Comparison of ENCODE assay signal across 9 mouse cellular contexts in genomic region chr8:83577384-83577791, GRCm38 (mm10). TPM values are rescaled to one million over a fixed set of nuclear protein-coding genes. Genes with fewer than 3 reads are reported as not detected.
DNase-seq lines count a peak whose midpoint lies in the region; ATAC-seq and TF ChIP-seq lines count a peak whose summit lies in the region.
"Had no signal": no experiment of that assay in that cellular context is flagged by ENCODE, and none has a peak within 500 bp of the region (broad histone marks: within the 10 kb centered on the region; RNA-seq: fewer than 3 reads in every experiment).

No protein-coding gene starts in this region.

- no peak overlapping the region for H3K4me2 ChIP-seq in embryonic facial prominence, embryonic 15.5 days (replicated peaks)
- H3K4me2 ChIP-seq in hindbrain, embryonic 16.5 days (ENCODE audit: low read length): no peak overlapping the region
- H3K4me2 ChIP-seq in myocyte (ENCODE audit: low read depth): peak overlapping the region; percentile 6

- H3ac ChIP-seq in myocyte (ENCODE audit: control insufficient read depth, insufficient read length): no peak overlapping the region

- WGBS in embryonic facial prominence, embryonic 15.5 days: 60% methylated on average over 9 of the region's 9 CpGs
- WGBS in hindbrain, embryonic 16.5 days: 56% methylated on average over 9 of the region's 9 CpGs

- H3K9me3 ChIP-seq in embryonic facial prominence, embryonic 15.5 days (replicated peaks): no peaks in the 10 kb centered on the region
- H3K9me3 ChIP-seq in hindbrain, embryonic 16.5 days (ENCODE audit: control insufficient read depth, low read length): no peaks in the 10 kb centered on the region

- DNase-seq in heart, adult 11 months: peak; percentile 98
- DNase-seq in heart, adult 8-10 months (ENCODE audit: low spot score): no peak
- peak; percentile 12 for DNase-seq in right cerebral cortex, postnatal 14 days
- no peak for DNase-seq in right cerebral cortex, postnatal 25 days
- no peak for DNase-seq in gastrocnemius, adult 8-10 months (ENCODE audit: low spot score in 2 of 2)

- no peaks in the 10 kb centered on the region for H3K27me3 ChIP-seq in embryonic facial prominence, embryonic 15.5 days
- no peaks in the 10 kb centered on the region for H3K27me3 ChIP-seq in hindbrain, embryonic 16.5 days (replicated peaks; ENCODE audit: control insufficient read depth, insufficient read depth, low read length)
- no peaks in the 10 kb centered on the region for H3K27me3 ChIP-seq in myocyte (ENCODE audit: control insufficient read depth, insufficient read depth, insufficient read length)

- H3K36me3 ChIP-seq in embryonic facial prominence, embryonic 15.5 days: peaks cover 9% of the 10 kb centered on the region
- peaks cover 7% of the 10 kb centered on the region for H3K36me3 ChIP-seq in hindbrain, embryonic 16.5 days (ENCODE audit: control insufficient read depth, insufficient read depth, low read length)
- H3K36me3 ChIP-seq in myocyte (ENCODE audit: control insufficient read depth, insufficient read depth): peaks cover 2% of the 10 kb centered on the region

- no peak overlapping the region for H3K9ac ChIP-seq in embryonic facial prominence, embryonic 15.5 days
- no peak overlapping the region; the same call in 1 of the 2 replicates for H3K9ac ChIP-seq in hindbrain, embryonic 16.5 days (ENCODE audit: low read depth, low read length)

- peaks cover 43% of the 10 kb centered on the region for H3K79me2 ChIP-seq in myocyte (ENCODE audit: control insufficient read depth, insufficient read depth)

- ATAC-seq in embryonic facial prominence, embryonic 15.5 days (ENCODE audit: insufficient number of reproducible peaks, low FRiP score, low TSS enrichment, low read depth): no peak
- ATAC-seq in hindbrain, embryonic 16.5 days: peak; percentile 19; the same call in 1 of the 2 replicates

- TF ChIP-seq POLR2A in myocyte (IDR thresholded peaks at IDR 0.05; ENCODE audit: insufficient read length, low read depth): no peak

- H3K4me3 ChIP-seq in embryonic facial prominence, embryonic 15.5 days (replicated peaks): no peak overlapping the region
- H3K4me3 ChIP-seq in hindbrain, embryonic 16.5 days (ENCODE audit: low read length): no peak overlapping the region
- H3K4me3 ChIP-seq in myocyte: no peak overlapping the region

- peaks cover 66% of the 10 kb centered on the region for H3K4me1 ChIP-seq in embryonic facial prominence, embryonic 15.5 days
- peaks cover 42% of the 10 kb centered on the region for H3K4me1 ChIP-seq in hindbrain, embryonic 16.5 days (ENCODE audit: control insufficient read depth, insufficient read depth, low read depth, low read length)

- H3K27ac ChIP-seq in embryonic facial prominence, embryonic 15.5 days (replicated peaks): 0 out of 2 replicates have a peak overlapping the region, but pooled peaks have one; percentile 4
- H3K27ac ChIP-seq in hindbrain, embryonic 16.5 days (ENCODE audit: low read depth, low read length): peak overlapping the region; percentile 23; the same call in 1 of the 2 replicates

TF ChIP-seq in myocyte, 11 proteins besides CTCF, POLR2A, EP300 and RAD21:
- TF ChIP-seq CEBPB (IDR thresholded peaks at IDR 0.05; ENCODE audit: insufficient read depth, poor library complexity, severe bottlenecking): no peak
- TF ChIP-seq USF1 (IDR thresholded peaks at IDR 0.05; ENCODE audit: low read depth): no peak
- no peak for TF ChIP-seq POLR2AphosphoS2 (IDR thresholded peaks at IDR 0.05; ENCODE audit: insufficient read length, low read depth)
- TF ChIP-seq REST (IDR thresholded peaks at IDR 0.05; ENCODE audit: insufficient read depth, insufficient read length): no peak
- no peak for TF ChIP-seq TCF12 (IDR thresholded peaks at IDR 0.05; ENCODE audit: insufficient read depth, poor library complexity, severe bottlenecking)
- TF ChIP-seq SRF (IDR thresholded peaks at IDR 0.05; ENCODE audit: control insufficient read depth, insufficient read length, low read depth): no peak
- no peak for TF ChIP-seq MYOG (IDR thresholded peaks at IDR 0.05; ENCODE audit: control insufficient read depth in 1 of 3, insufficient read depth in 1 of 3, insufficient read length in 2 of 3, low read depth in 2 of 3)
- TF ChIP-seq TCF3 (IDR thresholded peaks at IDR 0.05; ENCODE audit: insufficient read length, low read depth): no peak
- no peak for TF ChIP-seq MYOD1 (IDR thresholded peaks at IDR 0.05; ENCODE audit: control insufficient read depth in 1 of 3, insufficient read length in 2 of 3, low read depth in 2 of 3)
- no peak for TF ChIP-seq MAX (IDR thresholded peaks at IDR 0.05; ENCODE audit: low read depth)
- TF ChIP-seq E2F4 (IDR thresholded peaks at IDR 0.05; ENCODE audit: insufficient read depth): no peak

RNA-seq across cellular contexts. Expression of gene Ndufb7, which starts 10.9 kb away (rescaled TPM):
- 100 to 1,000 TPM; 561 to 765 (median 683) TPM for total RNA-seq in heart, adult 8-10 months (2022)
- 285 and 288 TPM in 2 replicates for polyA plus RNA-seq in embryonic facial prominence, embryonic 15.5 days (2015; fragmentation: Nextera tagmentation; extraction: Ambion mirVana)
- polyA plus RNA-seq in hindbrain, embryonic 16.5 days (2015; fragmentation: Nextera tagmentation; extraction: Ambion mirVana): 339 and 367 TPM in 2 replicates
- polyA plus RNA-seq in myocyte (2012; fragmentation: generic; extraction: Trizol): 421 TPM
- total RNA-seq in gastrocnemius, adult 8-10 months (2022): 100 to 1,000 TPM; 262 to 329 (median 295) TPM

RNA-seq across cellular contexts. Expression of gene Tecr, which starts 30.4 kb away (rescaled TPM):
- 100 to 1,000 TPM; 539 to 688 (median 589) TPM for total RNA-seq in heart, adult 8-10 months (2022)
- polyA plus RNA-seq in embryonic facial prominence, embryonic 15.5 days (2015; fragmentation: Nextera tagmentation; extraction: Ambion mirVana): 540 and 549 TPM in 2 replicates
- 1,512 and 1,598 TPM in 2 replicates for polyA plus RNA-seq in hindbrain, embryonic 16.5 days (2015; fragmentation: Nextera tagmentation; extraction: Ambion mirVana)
- 459 TPM for polyA plus RNA-seq in myocyte (2012; fragmentation: generic; extraction: Trizol)
- 100 to 1,000 TPM; 461 to 506 (median 481) TPM for total RNA-seq in gastrocnemius, adult 8-10 months (2022)

RNA-seq across cellular contexts. Expression of gene Dnajb1, which starts 30.6 kb away (rescaled TPM):
- 10 to 100 TPM; 11.0 to 14.2 (median 12.6) TPM for total RNA-seq in heart, adult 8-10 months (2022)
- 75.2 and 76.6 TPM in 2 replicates for polyA plus RNA-seq in embryonic facial prominence, embryonic 15.5 days (2015; fragmentation: Nextera tagmentation; extraction: Ambion mirVana)
- 60.8 and 61.8 TPM in 2 replicates for polyA plus RNA-seq in hindbrain, embryonic 16.5 days (2015; fragmentation: Nextera tagmentation; extraction: Ambion mirVana)
- 17.7 TPM for polyA plus RNA-seq in myocyte (2012; fragmentation: generic; extraction: Trizol)
- total RNA-seq in gastrocnemius, adult 8-10 months (2022): 1 to 10 TPM; 3.6 to 7.9 (median 3.8) TPM

RNA-seq across cellular contexts. Expression of gene Olfr370, which starts 41.8 kb away (rescaled TPM):
- total RNA-seq in heart, adult 8-10 months (2022): not detected
- polyA plus RNA-seq in embryonic facial prominence, embryonic 15.5 days (2015; fragmentation: Nextera tagmentation; extraction: Ambion mirVana): 0.14 and 0.36 TPM in 2 replicates
- 0.06 TPM in 1 of 2 replicates, not detected in the other for polyA plus RNA-seq in hindbrain, embryonic 16.5 days (2015; fragmentation: Nextera tagmentation; extraction: Ambion mirVana)
- polyA plus RNA-seq in myocyte (2012; fragmentation: generic; extraction: Trizol): not detected
- total RNA-seq in gastrocnemius, adult 8-10 months (2022): not detected
- polyA plus RNA-seq: liver, embryonic 16.5 days had no signal

Comparison
In these comparisons a context has a peak if more than half of its experiments do, and no peak if none do; other contexts are left out.
1. DNase-seq: peak in heart, adult 11 months (single experiment) and right cerebral cortex, postnatal 14 days (single experiment); none in heart, adult 8-10 months (single experiment), right cerebral cortex, postnatal 25 days (single experiment) and gastrocnemius, adult 8-10 months (0 of 2).